Mouse (Mus musculus) cerebellum, adult 2 months (tissue): ENCODE results near the gene Spsb4.

ENCODE experiments used
- CTCF ChIP-seq: fragments of 200-500 bp; IDR thresholded peaks from 2 replicates; pipeline ENCODE4 v1.5.1; 2011; ENCODE audit warnings: low read depth, mild to moderate bottlenecking, control low read depth, low read length, moderate library complexity, borderline replicate concordance; ENCODE audit not compliant: insufficient read depth
- POLR2A ChIP-seq: fragments of 200-500 bp; IDR thresholded peaks from 2 replicates; pipeline ENCODE4 v1.6.1; 2011; ENCODE audit warnings: low read length, control low read depth, borderline replicate concordance; ENCODE audit not compliant: insufficient read depth

GRCm38 (mm10) chr9:97056541-97057338 lies 38.1 kb upstream of the Spsb4 start:
- no peak for TF ChIP-seq CTCF
- no peak for TF ChIP-seq POLR2A
